Mouse (Mus musculus) lung, adult 18-20 months (tissue): Measurements from ENCODE around the gene Tnxb.

Experiments
- DNase-seq, 2 experiments: peaks; one replicate each; pipeline ENCODE4 v3.0.0; 2022; ENCODE audit warnings: mixed read lengths in 2 of 2

The Tnxb gene

DNA sequence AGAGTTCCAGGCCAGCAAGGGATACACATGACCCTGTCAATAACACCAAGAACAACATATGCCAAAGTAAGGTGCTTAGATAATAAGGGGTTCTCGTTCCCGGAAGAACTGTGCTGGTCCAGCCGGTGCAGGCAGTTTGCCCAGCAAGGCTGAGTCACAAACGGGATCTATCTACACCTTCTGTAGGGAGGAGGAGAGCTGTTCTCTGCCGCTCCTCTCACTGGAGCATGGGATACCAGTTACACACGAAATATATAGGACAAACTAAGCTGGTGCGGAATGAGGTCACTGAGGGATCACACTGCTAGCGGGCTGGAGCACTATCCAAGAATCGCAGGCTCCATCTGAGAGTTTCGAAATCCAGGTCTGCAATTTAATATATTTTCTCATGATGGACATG is 26.4 kb upstream of the Tnxb start:
- no peak for DNase-seq

DNA sequence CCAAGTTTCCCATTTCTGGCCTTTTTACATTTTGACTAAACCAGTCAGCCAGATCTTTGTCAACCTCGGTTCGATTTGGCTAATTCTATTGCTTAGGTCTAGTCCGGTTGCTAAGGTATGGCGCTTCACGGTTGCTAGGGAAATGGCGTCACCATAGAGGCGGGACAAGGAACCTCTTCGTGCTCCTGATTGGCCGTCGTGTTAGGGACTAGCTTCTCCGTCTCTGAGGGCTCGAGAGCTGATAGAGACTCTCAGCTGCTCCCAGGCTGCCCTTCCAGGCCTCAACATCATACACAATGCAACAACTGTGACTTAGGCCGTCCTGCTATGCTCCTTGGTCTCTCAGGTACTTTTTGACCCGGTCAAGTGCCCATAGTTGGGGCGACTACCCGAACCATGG is 25.7 kb upstream of the Tnxb start, which contains the start of gene Fkbpl:
Gene Fkbpl (plus strand): TSS at position 157 of the 400 bp plus-strand sequence.
- DNase-seq, result peak; percentile 97 to 98

DNA sequence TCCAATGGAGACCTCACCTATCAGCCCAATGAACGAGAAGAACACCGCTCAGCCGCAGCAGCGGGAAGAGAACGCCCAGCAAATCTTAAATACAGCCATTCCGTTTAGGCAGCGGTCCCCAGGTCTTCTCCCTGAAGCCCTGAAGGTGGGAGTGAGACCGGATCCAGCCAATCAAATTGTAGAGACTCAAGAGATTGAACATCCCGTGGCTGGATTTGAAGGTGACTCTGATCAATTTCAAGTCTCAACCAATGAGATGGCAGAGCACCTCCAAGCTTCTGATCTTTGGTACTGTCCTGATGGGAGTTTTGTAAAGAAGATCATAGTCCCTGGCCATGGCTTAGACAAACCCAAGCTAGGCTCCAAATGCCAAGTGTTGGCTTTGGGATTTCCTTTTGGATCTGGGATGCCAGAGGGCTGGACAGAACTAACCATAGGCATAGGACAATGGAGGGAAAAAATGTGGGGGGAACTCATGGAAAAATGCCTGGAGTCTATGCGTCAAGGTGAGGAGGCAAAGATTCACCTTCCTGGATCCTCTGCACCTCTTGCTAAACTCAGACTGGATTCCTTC is 25.0 kb upstream of the Tnxb start:
- DNase-seq, result no peak

DNA sequence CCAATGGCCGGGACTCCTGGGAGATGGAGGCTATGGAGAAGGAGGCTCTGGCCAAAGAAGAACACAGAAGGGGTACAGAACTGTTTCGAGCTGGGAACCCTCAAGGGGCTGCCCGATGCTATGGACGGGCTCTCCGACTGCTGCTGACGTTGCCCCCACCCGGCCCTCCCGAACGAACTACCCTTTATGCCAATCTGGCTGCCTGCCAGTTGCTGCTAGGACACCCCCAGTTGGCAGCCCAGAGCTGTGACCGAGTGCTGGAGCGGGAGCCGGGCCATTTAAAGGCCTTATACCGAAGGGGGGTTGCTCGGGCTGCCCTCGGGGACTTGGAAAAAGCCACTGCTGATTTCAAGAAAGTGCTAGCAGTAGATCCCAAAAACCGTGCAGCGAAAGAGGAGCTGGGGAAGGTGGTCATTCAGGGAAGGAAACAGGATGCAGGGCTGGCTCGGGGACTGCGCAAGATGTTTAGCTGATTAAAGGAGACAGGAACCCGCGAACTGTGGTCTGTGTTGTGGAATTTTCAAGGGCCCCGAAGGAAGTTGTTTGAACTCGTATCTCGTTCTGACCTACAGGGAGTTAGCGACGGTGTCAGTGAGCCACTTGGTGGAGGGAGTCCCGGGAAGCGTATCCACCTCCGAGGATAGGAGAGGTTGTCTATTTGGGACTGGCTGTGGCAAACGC is 24.4 kb upstream of the Tnxb start:
- DNase-seq, result no peak

DNA sequence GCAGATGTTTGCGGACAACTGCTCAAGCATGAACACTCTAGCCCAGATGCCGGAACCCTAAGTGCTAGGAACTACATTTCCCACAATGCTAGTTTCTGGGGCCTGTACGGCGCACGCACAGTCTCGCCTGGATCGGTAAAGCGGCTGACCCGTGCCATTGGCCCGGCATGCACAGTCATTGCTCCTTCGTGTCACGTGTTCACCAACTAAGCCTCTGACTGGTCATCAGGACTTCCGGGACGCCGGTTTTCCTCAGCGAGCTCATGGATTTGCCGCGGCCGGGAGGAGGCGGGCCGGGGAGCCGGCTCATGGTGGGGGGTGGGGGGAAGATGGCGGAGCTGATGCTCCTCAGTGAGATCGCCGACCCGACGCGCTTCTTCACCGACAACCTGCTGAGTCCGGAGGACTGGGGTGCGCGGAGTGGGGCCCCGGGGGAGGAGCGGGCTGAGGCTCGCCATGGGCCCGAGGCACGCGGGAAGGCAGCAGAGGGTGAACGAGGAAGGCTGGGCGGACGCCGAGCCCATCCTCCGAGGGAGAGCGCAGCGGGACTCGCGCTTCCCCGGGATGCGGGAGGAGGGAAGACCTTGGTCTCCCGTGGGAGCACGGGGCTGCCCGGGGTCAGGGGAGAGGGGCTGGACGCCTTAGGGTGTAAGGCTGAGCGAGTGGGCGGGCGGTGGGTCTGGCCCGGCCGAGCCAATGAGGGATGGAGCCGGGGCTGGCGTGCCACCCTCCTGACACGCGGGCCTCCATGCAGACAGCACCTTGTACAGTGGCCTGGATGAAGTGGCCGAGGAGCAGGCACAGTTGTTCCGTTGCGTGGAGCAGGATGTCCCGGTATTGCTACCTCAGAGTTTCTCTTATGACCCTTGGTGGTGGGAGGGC is 23.2 kb upstream of the Tnxb start, which contains the start of gene Atf6b:
Gene Atf6b (plus strand): TSS at position 241 of the 882 bp plus-strand sequence.
- peak; percentile 98 to 99 for DNase-seq

DNA sequence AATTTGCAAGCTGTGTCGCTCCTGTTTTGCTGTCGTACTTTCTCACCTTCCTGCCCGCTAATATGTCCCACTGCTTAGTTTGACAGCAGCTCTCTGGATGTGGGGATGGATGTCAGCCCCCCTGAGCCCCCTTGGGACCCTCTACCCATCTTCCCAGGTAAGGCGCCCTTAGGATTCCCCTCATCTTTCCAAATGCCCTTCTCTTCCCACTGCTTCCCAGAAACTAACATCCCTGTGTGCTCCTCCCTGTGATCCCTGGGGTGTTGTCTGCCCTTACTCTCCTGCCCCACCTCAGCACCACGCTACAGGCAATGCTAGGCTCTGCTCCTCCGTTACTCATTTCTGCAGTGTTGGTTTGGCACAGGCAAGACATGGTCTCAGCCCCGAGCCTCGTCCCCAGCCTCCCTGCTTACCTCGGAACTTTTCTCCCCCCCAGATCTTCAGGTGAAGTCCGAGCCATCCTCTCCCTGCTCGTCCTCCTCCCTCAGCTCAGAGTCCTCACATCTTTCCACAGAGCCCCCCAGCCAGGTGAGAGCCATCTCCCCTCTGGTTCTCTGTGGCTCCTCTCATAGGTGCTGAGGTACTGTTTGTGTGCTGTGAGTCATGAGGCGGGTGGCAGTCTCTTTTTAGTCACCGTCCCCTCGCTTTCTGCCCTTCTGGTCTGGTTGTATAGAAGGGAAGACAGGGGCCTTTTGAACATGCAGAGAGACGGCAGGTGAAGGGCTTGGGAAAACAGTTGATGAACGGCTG is 22.0 kb upstream of the Tnxb start:
- DNase-seq, result no peak

DNA sequence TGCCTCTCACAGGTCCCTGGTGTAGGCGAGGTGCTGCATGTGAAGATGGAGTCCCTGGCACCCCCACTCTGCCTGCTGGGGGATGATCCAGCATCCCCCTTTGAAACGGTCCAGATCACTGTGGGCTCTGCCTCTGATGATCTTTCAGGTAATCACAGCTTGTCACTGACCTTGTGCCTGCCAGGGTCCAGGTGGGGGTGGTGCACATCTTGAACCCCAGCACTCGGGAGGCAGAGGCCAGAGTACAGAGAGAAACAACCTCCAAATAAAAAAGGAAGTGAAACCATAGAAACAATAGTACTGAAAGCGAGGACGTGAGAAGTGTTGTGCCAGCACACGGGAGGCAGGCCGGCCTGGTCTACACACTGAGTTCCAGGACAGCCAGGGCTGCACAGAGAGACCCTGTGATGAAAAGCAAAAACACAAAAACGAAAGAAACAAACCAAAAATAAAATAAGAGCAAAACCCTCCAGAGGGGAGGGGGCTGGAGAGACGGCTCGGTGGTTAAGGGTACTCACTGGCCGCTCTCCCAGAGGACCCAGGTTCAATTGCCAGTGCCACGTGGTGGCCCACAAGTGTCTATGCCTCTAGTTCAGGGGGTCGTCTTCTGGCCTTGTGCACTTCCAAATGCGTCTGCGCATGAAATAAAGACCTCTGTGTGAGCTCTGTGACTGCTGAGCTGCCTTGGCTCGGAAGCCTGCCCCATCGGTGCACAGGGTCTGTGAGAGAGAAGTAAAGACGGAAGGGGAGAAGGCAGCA is 21.1 kb upstream of the Tnxb start:
- no peak for DNase-seq

DNA sequence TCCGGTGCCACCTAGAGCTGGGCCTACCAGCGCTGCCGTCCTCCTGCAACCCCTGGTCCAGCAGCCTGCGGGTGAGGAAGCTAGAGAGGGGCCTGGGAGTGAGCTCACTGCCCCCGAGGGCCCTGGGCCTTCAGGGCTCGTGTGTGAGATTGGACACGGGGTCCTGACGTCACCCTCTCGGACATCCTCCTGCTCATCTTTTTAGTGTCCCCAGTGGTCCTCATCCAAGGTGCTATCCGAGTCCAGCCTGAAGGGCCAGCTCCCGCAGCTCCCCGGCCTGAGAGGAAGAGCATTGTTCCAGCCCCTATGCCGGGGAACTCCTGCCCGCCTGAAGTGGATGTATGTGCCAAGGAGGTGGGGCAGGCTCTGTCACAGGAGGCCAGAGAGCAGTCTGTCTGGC is 19.6 kb upstream of the Tnxb start:
- DNase-seq, result no peak

DNA sequence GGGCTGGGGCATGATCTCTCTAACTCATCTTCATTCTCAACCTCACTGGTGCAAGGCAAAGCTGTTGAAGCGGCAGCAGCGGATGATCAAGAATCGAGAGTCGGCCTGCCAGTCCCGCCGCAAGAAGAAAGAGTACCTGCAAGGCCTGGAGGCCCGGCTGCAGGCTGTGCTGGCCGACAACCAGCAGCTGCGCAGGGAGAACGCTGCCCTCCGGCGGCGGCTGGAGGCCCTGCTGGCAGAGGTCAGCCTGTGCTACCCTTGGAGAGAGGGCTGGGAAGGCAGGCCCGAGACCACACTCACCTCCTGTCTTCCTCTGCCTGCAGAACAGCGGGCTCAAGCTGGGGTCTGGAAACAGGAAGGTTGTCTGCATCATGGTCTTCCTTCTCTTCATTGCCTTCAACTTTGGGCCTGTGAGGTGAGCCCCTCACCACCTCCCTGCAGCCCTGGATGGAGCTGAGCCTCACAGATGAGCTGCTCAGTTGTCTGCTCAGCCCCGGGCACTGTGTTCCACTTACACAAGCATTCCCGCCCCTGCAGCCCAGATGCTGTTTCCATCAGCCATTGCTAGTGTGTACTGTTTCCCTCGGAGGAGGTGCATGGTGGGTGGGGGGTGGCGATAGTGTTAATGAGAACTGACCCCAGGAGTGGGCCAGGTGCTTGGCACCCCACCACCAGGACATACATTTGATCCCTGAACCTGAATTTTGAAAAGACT is 18.7 kb upstream of the Tnxb start:
- DNase-seq, result no peak

DNA sequence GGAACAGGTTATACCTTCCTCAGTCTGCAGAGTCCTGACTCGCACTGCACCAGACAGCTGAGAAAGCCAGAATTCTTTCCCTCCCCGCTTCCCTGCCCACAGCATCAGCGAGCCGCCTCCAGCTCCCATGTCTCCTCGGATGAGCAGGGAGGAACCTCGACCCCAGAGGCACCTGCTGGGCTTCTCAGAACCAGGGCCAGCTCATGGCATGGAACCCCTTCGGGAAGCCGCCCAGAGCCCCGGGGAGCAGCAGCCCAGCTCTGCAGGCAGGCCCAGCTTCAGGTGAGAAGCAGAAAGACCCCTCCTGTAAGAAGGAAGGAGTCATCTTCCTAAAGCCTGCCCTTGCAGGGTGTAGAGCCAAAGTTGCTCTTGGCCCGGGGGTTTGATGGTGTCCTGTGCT is 17.8 kb upstream of the Tnxb start:
- DNase-seq, result no peak

DNA sequence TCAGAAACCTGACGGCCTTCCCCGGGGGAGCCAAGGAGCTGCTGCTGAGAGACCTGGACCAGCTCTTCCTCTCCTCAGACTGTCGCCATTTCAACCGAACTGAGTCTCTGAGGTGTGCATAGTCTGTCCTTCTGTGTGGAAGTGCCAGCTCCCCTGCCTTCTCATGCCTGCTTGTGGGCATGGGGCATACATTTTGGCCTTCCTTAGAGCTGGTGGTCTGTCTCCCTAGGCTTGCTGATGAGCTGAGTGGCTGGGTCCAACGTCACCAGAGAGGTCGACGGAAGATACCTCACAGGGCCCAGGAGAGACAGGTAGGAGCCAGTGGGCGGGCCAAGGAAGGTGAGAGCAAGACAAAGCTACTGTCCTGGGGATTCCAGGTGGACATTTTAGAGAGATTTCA is 17.4 kb upstream of the Tnxb start:
- DNase-seq, result no peak

DNA sequence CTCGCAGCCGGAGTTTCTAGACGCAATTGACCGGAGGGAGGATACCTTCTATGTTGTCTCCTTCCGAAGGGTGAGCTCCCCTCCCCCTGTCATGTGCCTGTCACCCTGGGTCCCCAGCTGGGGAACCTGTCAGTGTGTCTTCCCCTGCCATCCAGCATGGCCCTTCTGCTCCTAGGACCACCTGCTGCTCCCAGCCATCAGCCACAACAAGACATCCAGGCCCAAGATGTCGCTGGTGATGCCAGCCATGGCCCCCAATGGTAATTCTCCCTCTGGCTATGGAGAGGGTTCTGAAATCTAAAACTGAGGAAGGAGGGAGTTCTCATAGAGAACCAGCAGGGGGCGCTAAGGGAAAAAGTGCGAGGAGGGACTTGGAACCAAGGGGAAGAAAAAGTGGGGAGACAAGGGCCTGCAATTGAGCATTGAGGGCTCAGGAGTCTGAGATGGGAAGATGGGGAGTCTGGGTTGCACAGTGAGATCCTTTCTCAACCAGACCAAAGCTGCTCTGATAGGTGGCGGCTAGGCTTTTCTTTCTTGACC is 16.5 kb upstream of the Tnxb start:
- peak in 1 of 2 experiments; percentile 70 for DNase-seq

DNA sequence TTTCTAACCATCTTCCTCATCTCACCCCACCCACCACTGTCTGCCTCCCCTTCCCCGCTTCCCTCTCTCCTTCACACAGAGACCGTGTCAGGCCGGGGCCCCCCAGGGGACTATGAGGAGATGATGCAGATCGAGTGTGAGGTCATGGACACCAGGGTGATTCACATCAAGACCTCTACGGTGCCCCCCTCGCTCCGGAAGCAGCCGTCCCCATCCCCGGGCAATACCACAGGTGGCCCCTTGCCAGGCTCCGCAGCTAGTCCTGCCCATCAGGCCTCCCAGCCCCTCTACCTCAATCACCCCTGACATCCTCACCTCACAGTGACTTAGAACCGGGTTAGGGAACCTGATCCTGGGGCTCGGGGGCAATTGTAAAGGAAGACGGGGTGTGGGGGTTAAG is 15.9 kb upstream of the Tnxb start:
- no peak for DNase-seq

DNA sequence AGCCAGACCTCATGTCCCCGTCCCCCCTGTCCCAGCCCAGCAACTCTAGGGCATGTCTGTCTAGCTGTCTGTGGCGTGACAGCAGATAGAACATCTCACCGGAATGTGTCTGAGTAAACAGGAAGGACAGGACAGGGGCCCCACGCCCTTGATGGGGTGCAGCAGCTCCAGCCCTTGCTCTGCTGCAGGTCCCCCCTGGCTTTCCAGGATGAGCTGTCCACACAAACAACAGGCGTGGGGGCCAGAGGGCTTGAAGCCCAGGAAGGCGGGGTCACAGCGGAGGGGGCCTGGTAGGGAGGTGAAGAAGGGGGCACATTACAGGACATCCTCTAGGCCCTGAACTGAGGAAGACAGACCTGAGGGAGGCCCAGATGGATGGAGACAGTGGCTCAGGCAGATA is 15.2 kb upstream of the Tnxb start:
- DNase-seq, result peak; percentile 82 to 86

DNA sequence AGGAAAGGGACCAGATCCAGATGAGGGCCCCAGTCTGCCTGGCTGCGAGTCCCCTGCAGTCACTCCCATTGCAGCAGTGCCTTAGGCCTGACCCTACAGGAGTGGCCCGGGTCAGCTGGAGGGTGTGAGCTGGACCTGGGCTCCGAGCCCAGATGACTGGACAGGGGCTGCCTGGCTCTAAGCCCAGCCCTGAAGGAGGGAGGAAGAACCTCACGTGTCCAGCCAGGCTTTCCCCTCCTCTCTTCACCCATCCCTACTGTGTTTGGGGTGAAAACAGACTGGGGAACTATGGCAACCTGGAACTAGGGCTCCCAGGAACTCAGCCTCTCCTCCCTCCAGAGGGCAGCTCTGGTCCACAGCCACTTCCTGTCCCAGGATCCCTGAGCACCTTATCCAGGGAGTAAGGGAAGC is 14.7 kb upstream of the Tnxb start:
- DNase-seq, result peak; percentile 93 to 95

DNA sequence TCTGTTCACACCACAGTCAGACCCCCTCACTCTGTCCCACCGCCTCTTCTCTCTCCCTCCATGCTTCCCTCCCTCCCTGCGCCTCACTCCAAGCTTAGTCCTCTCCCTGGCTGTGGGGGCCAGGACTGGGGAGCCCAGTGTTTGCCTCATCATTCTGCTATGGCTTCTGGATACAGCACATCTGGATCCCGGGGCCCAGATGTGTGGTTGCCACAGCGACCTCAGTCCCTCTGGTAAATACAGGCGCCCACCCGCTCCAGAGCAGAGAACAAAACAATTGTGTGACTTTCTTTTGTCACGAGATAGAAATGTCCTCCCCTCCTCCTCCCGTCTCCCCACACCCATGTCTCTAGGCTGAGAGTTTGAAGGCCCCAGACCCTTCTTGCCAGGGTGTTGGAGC is 13.7 kb upstream of the Tnxb start:
- peak in 1 of 2 experiments; percentile 35 for DNase-seq

DNA sequence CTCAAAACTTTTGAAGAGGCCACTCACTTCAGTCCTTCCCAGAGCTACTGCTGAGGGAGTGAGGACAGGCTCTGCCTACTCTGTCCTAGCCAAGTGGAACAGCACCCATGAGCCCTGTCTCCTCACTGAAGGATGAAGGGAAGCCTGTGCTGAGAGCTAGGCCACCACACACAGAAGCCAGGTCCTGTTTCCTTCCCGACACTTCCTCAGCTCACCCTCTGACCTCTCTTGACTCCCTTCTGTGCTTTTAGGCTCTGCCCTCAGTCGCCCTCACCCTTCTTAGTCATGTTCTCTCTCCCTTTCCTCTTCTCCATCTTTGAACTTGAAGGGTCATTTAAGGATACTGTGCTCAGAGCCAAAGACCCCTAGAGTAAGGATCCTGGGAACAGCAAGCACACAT is 13.1 kb upstream of the Tnxb start:
- no peak for DNase-seq

DNA sequence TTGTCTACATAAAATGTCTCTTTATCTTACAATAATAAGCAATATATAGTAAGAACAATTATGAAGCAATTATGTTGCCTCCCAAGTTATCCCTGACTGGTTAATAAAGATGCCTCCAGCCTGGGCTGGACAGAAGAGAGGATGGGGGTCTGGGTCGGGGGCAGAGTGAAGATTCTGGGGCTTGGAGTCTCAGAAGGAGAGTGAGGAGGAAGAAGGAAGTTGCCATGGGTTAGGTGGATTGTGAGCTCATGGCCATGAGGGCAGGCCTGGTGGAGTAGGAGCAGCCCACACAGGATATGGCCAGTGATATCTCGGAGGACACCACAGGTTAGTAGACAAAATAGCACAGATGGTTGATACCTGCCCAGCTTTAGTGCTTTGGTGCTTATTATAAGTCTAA is 12.2 kb upstream of the Tnxb start:
- DNase-seq, result no peak

DNA sequence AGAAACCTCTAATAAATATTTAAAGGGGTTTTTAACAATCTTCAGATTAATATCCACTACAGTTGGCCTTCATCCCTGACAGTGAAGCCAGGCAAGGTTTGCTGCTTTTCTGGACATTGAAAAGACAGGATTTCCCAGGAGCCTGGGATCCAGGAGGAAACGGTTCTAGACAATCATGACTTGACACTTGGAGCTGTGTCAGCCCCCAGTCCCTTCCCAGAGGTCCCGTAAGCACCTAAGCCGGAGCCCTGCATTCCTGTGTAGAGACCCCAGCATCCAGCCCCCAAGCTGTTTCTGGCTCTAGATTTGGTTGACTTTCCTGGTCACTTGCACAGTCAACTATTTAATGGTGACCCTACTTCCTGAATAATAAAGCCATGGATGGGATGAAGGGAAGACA is 11.7 kb upstream of the Tnxb start:
- no peak for DNase-seq

DNA sequence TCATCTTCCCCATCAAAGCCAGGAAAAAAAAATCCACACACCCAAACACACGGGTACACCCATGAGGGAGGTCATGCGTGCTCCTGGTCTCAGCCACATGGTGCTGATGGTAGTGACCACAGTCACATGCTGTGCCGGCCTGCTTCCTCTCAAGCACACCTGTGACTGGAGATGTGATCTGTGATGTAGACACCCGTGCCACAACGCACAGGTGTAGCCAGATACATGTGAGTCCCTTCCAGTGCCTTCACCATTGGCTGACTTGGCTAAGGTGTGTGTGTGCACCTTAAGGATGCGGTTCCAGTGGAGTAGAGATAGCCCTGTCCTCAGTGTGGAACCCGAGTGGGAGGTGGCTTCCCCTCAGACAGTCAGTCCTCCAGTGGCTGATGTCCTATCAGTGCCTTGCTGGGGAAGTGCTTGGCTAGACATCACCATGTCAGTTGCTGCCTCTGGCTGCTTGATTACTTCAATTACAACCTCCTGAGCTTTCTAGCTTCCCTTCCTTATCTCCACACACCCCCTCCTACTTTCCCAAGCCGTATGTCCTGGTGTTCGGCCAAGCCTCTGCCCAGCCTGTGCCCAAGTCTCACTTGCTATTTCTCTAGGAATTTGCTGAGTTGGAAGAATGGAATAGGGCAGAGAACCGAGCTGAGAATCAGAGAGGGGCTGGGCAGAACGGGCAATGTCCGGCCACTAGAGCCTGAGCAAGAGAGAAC is 11.0 kb upstream of the Tnxb start:
- no peak for DNase-seq

DNA sequence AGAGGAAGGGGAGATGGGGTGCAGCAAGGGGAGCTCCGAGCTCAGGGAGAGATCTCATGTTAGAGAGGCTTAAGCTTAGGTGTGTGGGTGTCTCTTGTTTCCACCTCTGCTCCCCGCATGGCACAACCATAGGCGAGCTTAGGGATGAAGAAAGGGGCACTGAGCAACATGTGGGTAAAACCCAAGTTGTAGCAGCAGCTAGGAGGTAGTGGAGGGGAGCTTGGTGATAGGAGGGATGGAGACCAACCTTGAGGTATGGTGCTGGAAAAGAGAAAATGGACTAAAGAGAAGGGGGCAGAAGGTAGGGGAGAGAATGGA is 10.5 kb upstream of the Tnxb start:
- DNase-seq, result no peak
